Mouse (Mus musculus): ENCODE results near the gene Pgm3. TPM values are rescaled to one million over a fixed set of nuclear protein-coding genes. Genes with fewer than 3 reads are reported as not detected.

The Pgm3 gene
- polyA plus RNA-seq, 1 experiment from 2014 or later: 32.6 TPM

GRCm38 (mm10) chr9:86549637-86550162, 21.9 kb downstream of the Pgm3 start:
- peak; percentile 74; the same call in 1 of the 2 replicates for ATAC-seq (replicated peaks; ENCODE audit: low FRiP score, low read depth)
- no peaks in the 10 kb centered on the region for H3K9me3 ChIP-seq (replicated peaks; ENCODE audit: low read length)
- no peaks in the 10 kb centered on the region for H3K4me1 ChIP-seq (replicated peaks; ENCODE audit: insufficient read depth, low read length)
- peak; percentile 9 for DNase-seq (ENCODE audit: low spot score)
- 73% methylated on average over 5 of the region's 5 CpGs for WGBS
- H3K9ac ChIP-seq (ENCODE audit: low read depth, low read length): no peak overlapping the region
- no peak overlapping the region for H3K4me2 ChIP-seq (ENCODE audit: low read length)
- peaks cover 20% of the 10 kb centered on the region; the same call in 1 of the 2 replicates for H3K36me3 ChIP-seq (ENCODE audit: insufficient read depth, low read length)
- no peak overlapping the region for H3K27ac ChIP-seq
- TF ChIP-seq CTCF (IDR thresholded peaks at IDR 0.05; ENCODE audit: low read depth): no peak
- no peaks in the 10 kb centered on the region for H3K27me3 ChIP-seq (ENCODE audit: insufficient read depth, low read length)
- no peak overlapping the region for H3K4me3 ChIP-seq (replicated peaks; ENCODE audit: low read depth, low read length)

- H3K9me3 ChIP-seq (replicated peaks; ENCODE audit: low read length): no peaks in the 10 kb centered on the region
- H3K27me3 ChIP-seq (ENCODE audit: insufficient read depth, low read length): no peaks in the 10 kb centered on the region
- H3K4me1 ChIP-seq (replicated peaks; ENCODE audit: insufficient read depth, low read length): no peaks in the 10 kb centered on the region
- TF ChIP-seq CTCF (IDR thresholded peaks at IDR 0.05; ENCODE audit: low read depth): no peak
- H3K9ac ChIP-seq (ENCODE audit: low read depth, low read length): no peak overlapping the region
- H3K4me3 ChIP-seq (replicated peaks; ENCODE audit: low read depth, low read length): no peak overlapping the region
- H3K36me3 ChIP-seq (ENCODE audit: insufficient read depth, low read length): peaks cover 27% of the 10 kb centered on the region
- no peak overlapping the region for H3K4me2 ChIP-seq (ENCODE audit: low read length)
- 67% methylated on average over 1 of the region's 1 CpGs for whole genome bisulfite sequencing
- no peak for DNase-seq (ENCODE audit: low spot score)
- ATAC-seq (replicated peaks; ENCODE audit: low FRiP score, low read depth): no peak
- no peak overlapping the region for H3K27ac ChIP-seq
Observed at GRCm38 (mm10) chr9:86544559-86544958, 27.1 kb downstream of the Pgm3 start.

DNA sequence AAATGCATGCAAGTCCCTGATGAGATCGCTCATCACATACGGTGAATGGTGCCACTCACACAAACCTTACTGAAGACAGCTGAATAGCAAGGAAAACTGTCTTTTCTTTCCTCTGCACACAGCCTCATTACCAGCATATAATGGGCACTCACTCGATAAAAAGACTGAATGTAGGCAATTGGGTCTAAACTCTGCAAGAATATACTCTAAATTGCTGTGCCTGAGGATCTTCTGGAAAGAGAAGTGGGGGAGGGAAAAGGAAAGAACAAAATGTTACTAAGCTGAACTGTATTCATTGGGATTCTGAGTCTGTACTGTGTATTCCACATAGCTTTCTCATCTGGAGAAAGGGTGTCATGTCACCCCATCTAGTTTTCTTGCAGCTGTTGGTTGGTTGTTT, 28.2 kb downstream of the Pgm3 start:
- WGBS: 93% methylated on average over 3 of the region's 3 CpGs
- Histone ChIP-seq H3K27ac (no peak overlapping the region), H3K4me1 (replicated peaks; ENCODE audit: insufficient read depth, low read length) (no peaks in the 10 kb centered on the region), H3K4me2 (ENCODE audit: low read length) (no peak overlapping the region), H3K9ac (ENCODE audit: low read depth, low read length) (no peak overlapping the region), H3K36me3 (ENCODE audit: insufficient read depth, low read length) (peaks cover 24% of the 10 kb centered on the region), H3K4me3 (replicated peaks; ENCODE audit: low read depth, low read length) (no peak overlapping the region), H3K9me3 (replicated peaks; ENCODE audit: low read length) (no peaks in the 10 kb centered on the region), H3K27me3 (ENCODE audit: insufficient read depth, low read length) (no peaks in the 10 kb centered on the region)
- TF ChIP-seq CTCF (IDR thresholded peaks at IDR 0.05; ENCODE audit: low read depth): no peak
- ATAC-seq (replicated peaks; ENCODE audit: low FRiP score, low read depth) (no peak), DNase-seq (ENCODE audit: low spot score) (no peak)

- no peak for DNase-seq (ENCODE audit: low spot score)
- ATAC-seq (replicated peaks; ENCODE audit: low FRiP score, low read depth): no peak
- Histone ChIP-seq H3K4me2 (ENCODE audit: low read length) (no peak overlapping the region), H3K4me1 (replicated peaks; ENCODE audit: insufficient read depth, low read length) (no peaks in the 10 kb centered on the region), H3K9me3 (replicated peaks; ENCODE audit: low read length) (no peaks in the 10 kb centered on the region), H3K27me3 (ENCODE audit: insufficient read depth, low read length) (no peaks in the 10 kb centered on the region), H3K27ac (no peak overlapping the region), H3K4me3 (replicated peaks; ENCODE audit: low read depth, low read length) (no peak overlapping the region), H3K9ac (ENCODE audit: low read depth, low read length) (no peak overlapping the region), H3K36me3 (ENCODE audit: insufficient read depth, low read length) (peaks cover 18% of the 10 kb centered on the region; the same call in 1 of the 2 replicates)
- no peak for TF ChIP-seq CTCF (IDR thresholded peaks at IDR 0.05; ENCODE audit: low read depth)
- 85% methylated on average over 5 of the region's 5 CpGs for WGBS
Observed at GRCm38 (mm10) chr9:86534071-86534470, 37.6 kb downstream of the Pgm3 start.

GRCm38 (mm10) chr9:86525600-86525999, 46.0 kb downstream of the Pgm3 start:
- no peak for ATAC-seq (replicated peaks; ENCODE audit: low FRiP score, low read depth)
- H3K4me2 ChIP-seq (ENCODE audit: low read length): no peak overlapping the region
- no peaks in the 10 kb centered on the region for H3K4me1 ChIP-seq (replicated peaks; ENCODE audit: insufficient read depth, low read length)
- H3K27me3 ChIP-seq (ENCODE audit: insufficient read depth, low read length): no peaks in the 10 kb centered on the region
- H3K27ac ChIP-seq: no peak overlapping the region
- H3K36me3 ChIP-seq (ENCODE audit: insufficient read depth, low read length): peaks cover 20% of the 10 kb centered on the region
- TF ChIP-seq CTCF (IDR thresholded peaks at IDR 0.05; ENCODE audit: low read depth): no peak
- no peak overlapping the region for H3K4me3 ChIP-seq (replicated peaks; ENCODE audit: low read depth, low read length)
- 47% methylated on average over 2 of the region's 2 CpGs for WGBS
- no peak for DNase-seq (ENCODE audit: low spot score)
- no peaks in the 10 kb centered on the region for H3K9me3 ChIP-seq (replicated peaks; ENCODE audit: low read length)
- no peak overlapping the region for H3K9ac ChIP-seq (ENCODE audit: low read depth, low read length)

DNA sequence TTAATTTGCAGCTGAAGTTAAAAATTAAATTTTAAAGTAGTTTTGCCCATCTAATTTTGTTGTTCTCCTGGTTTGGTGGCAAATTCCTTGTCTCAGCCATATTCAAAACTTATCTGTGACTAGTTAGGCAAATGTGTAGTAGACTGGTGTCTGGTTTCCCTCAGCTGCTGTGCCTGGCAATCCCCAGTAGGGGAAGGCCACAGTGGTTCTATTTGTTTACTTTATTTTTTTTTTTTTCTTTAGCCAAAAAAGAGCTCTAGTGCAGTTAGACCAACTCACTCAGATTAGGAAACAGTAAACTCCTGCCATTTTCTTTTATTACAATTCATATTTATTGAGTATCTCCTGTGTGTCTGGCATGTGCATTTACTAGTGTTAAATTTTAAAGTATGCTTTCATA, 49.3 kb downstream of the Pgm3 start:
- H3K4me2 ChIP-seq (ENCODE audit: low read length): no peak overlapping the region
- H3K9ac ChIP-seq (ENCODE audit: low read depth, low read length): no peak overlapping the region
- H3K4me1 ChIP-seq (replicated peaks; ENCODE audit: insufficient read depth, low read length): no peaks in the 10 kb centered on the region
- no peak overlapping the region for H3K4me3 ChIP-seq (replicated peaks; ENCODE audit: low read depth, low read length)
- DNase-seq (ENCODE audit: low spot score) (peak; percentile 11), ATAC-seq (replicated peaks; ENCODE audit: low FRiP score, low read depth) (no peak)
- H3K36me3 ChIP-seq (ENCODE audit: insufficient read depth, low read length): peaks cover 29% of the 10 kb centered on the region
- no peak for TF ChIP-seq CTCF (IDR thresholded peaks at IDR 0.05; ENCODE audit: low read depth)
- H3K27me3 ChIP-seq (ENCODE audit: insufficient read depth, low read length): no peaks in the 10 kb centered on the region
- H3K27ac ChIP-seq: no peak overlapping the region
- H3K9me3 ChIP-seq (replicated peaks; ENCODE audit: low read length): no peaks in the 10 kb centered on the region

DNA sequence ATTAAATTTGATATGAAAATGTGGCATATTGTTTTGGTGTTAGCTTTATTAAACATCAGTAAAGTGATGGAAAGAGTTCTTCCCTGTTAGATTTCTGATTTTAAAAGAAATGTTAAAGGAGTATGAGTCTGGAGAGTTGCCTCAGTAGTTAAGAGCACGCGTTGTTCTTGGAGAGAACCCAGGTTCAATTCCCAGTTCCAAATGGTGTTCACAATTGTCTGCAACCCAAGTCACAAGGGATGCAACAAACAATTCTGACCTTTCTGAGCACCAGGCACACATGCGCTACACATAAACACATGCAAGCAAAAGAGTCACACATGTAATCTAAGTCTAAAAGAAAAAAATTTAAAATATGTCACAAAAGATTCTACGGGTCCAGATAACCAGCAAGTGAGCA, 56.8 kb downstream of the Pgm3 start:
- no peaks in the 10 kb centered on the region for H3K9me3 ChIP-seq (replicated peaks; ENCODE audit: low read length)
- H3K4me2 ChIP-seq (ENCODE audit: low read length): no peak overlapping the region
- ATAC-seq (replicated peaks; ENCODE audit: low FRiP score, low read depth) (no peak), DNase-seq (ENCODE audit: low spot score) (no peak)
- 94% methylated on average over 4 of the region's 4 CpGs for WGBS
- no peak for TF ChIP-seq CTCF (IDR thresholded peaks at IDR 0.05; ENCODE audit: low read depth)
- H3K9ac ChIP-seq (ENCODE audit: low read depth, low read length): no peak overlapping the region
- H3K36me3 ChIP-seq (ENCODE audit: insufficient read depth, low read length): peaks cover 23% of the 10 kb centered on the region; the same call in 1 of the 2 replicates
- no peaks in the 10 kb centered on the region for H3K27me3 ChIP-seq (ENCODE audit: insufficient read depth, low read length)
- H3K4me3 ChIP-seq (replicated peaks; ENCODE audit: low read depth, low read length): no peak overlapping the region
- no peak overlapping the region for H3K27ac ChIP-seq
- no peaks in the 10 kb centered on the region for H3K4me1 ChIP-seq (replicated peaks; ENCODE audit: insufficient read depth, low read length)

All from kidney, postnatal 0 days (tissue).